Mouse (Mus musculus) spleen, adult 12 weeks (tissue): ENCODE measurements around the gene Tll1.

Experiments
- DNase-seq: peaks from one replicate; pipeline ENCODE4 v3.0.0; 2022; ENCODE audit warnings: low spot score

Gene Tll1

DNA sequence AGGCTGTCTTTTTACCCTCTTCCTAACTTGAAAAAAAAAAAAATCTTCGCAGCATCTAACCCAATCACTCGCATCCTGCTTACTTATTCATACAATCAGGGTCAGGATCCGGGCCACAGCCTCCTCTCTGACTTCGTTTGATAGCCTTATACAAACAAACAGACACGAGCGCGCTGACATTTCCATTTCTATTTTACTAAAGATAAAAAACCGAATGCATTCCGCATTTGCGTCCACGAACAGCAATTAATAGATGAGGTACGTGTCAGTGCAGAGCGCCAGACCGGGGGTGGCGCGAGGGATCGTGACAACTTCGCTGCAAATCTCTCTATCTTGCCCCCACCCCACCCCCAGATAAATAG, at the start of gene Tll1:
Tll1 (minus strand) TSS at position 248 of the 362 bp plus-strand sequence.
- DNase-seq, result no peak

- DNase-seq, result no peak
Measured at GRCm38 (mm10) chr8:64238645-64239044, 32.6 kb upstream of the Tll1 start.

DNA sequence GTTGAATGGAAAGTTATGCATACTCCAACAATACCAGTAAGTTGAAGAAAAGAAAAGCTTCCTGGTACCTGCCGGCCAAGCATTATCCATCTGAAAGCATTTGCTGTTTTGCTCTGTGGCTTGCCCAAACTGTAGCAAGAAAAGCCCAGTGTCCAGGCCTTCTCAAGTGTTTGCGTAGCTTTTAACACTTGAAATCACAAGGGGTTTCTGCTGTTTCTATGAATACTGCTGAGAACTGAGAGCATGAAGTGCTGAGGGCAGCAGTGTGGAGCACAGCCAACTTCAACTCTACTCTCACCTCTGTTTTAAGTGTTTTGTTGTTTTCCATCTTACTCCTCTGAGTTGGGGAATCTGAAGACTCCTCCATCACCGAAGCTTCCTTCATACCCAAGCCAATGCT, 15.5 kb upstream of the Tll1 start:
- no peak for DNase-seq

DNA sequence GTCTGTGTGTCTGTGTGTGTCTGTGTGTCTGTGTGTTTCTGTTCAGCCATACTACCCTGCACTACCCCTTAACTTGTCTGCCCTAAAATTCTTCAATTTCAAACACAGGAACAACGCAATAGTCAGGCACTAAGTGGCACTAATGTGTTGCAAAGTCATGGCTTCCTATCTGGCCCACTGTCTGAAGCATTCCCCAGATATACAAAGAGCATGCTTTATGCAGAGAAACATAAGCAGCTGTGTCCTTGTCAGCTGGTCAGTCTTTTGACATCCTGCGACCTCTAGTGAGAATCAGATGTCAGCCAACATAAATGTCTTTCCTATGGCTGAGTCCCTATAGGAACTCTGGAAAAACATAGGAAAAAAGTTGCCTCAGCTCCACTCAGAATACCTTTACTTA, 11.6 kb upstream of the Tll1 start:
- no peak for DNase-seq

- DNase-seq, result no peak
Measured at GRCm38 (mm10) chr8:64216252-64216651, 10.2 kb upstream of the Tll1 start.

GRCm38 (mm10) chr8:64215374-64215773, 9.3 kb upstream of the Tll1 start:
- no peak for DNase-seq

- DNase-seq, result no peak
Measured at GRCm38 (mm10) chr8:64214906-64215305, 8.8 kb upstream of the Tll1 start.

DNA sequence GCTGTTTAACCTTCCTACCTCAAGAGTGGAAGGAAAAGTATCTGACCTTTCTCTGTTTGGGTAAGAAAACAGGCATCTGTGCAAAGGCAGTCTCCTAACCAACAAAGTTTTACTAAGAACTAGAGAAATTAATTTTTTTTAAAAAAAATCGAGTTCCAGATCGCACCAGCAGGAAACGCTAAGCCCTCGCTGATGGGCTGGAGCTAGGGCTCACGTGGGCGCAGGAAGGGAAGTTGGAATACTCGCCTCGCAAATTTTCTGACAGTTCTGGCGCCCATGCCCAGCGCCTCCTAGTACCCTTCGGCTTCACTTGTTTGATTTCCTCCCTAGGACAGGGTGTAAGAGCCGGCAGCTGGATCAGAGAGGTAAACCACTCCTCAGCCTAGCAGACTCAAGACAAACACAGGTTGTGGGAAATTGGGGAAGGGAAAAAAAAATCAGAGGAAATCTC, 365 bp upstream of the Tll1 start:
- DNase-seq, result no peak

- no peak for DNase-seq
Measured at GRCm38 (mm10) chr8:64205321-64206023, 599 bp downstream of the Tll1 start.

DNA sequence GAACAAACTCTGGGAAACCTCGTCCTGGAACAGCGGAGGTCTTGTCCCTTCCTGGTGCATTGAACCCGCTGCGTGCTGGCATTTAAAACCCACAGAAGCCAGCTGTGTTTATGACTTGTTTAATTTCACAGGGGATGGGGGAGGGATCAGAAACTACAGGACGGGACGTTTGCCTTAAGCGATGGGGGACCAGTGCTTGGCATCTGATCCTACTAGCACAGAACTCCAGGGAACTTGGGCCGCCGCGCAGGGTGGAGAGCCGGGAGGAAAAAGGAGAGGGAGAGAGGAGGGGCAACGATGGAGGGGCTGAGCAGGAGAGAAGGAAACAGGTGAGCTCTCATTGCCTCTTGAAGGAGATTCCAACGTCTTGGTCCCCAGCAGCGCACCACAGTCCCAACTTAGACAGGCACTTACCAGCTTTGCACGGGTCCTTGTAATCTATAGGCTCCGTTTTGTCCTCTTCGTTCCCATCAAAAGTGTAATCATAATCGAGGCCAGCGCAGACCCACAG, 1.2 kb downstream of the Tll1 start:
- DNase-seq, result no peak

- DNase-seq, result no peak
Measured at GRCm38 (mm10) chr8:64204167-64204566, 1.9 kb downstream of the Tll1 start.

DNA sequence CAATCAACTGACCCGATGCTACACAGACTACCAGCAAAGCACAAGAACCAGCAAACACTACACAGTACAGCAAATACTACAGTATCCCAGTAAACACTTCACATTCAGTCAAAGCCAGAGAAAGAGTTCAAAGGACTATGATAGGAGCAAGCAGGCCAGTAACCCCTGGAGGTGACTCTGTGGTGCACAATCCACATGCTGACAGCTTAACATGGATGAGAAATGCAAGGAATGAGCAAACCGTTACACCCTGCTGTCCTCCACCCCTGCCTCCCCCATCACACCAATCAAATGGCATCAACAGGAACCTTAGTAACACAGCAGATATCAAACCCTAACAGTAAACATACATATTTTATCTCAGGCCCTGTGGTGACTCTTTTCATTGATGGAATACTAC, 7.7 kb downstream of the Tll1 start:
- DNase-seq, result no peak

DNA sequence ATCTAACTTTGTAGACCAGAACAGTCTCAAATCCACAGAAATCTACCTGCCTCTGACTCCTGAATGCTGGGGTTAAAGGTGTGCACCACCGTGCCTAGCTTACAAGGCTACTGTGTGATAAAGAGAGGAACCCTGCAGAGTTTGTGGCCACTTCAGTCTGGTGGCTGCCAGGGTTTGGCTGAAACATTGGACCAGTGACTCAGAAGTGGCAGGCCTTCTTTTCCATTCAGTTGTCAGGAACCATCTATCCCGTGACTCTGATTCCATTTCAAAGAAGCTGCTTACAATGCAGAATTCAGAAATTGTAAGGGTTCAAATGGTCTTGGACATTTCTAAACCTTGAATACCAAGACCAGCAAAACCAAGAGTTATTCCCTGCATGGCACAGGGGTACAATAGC, 12.7 kb downstream of the Tll1 start:
- DNase-seq, result no peak

DNA sequence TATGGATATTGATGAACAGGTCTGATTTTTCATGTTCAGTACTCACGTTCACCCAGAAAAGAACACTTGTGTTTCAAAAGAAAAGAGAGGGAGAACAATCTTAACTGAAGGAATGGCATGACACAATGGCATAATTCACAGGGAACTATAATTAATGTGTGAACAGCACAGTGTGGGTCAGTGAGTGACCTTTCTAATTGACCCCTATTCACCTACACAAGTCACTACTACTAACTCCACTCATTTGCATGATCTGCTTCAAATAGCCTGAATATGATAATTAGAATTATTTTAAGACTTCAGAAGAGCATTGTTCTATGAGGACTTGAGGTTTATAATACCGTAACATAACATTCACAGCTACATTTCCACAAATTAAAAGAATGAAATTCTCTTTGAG, 18.2 kb downstream of the Tll1 start:
- DNase-seq, result no peak

GRCm38 (mm10) chr8:64176931-64177330, 29.1 kb downstream of the Tll1 start:
- DNase-seq, result no peak

GRCm38 (mm10) chr8:64174916-64175315, 31.2 kb downstream of the Tll1 start:
- DNase-seq, result no peak

DNA sequence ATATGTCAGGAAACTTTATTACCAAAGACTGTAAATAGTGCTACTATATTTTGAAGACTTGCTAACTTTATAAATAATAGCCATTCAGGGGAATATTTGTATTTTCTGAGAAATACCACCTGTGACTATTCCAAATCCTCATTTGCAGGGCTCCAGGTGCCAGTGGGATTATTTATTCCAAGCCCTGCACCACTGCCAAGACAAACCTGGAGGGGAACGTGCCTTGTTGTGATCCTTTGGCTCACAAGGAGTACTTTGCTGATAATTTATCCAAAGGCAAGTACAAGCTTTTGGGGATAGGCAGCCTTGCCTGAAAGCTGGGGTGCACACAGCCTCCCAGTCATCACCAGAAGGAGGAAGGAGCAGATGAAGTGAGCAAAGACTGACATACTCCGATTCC, 32.3 kb downstream of the Tll1 start:
- no peak for DNase-seq

DNA sequence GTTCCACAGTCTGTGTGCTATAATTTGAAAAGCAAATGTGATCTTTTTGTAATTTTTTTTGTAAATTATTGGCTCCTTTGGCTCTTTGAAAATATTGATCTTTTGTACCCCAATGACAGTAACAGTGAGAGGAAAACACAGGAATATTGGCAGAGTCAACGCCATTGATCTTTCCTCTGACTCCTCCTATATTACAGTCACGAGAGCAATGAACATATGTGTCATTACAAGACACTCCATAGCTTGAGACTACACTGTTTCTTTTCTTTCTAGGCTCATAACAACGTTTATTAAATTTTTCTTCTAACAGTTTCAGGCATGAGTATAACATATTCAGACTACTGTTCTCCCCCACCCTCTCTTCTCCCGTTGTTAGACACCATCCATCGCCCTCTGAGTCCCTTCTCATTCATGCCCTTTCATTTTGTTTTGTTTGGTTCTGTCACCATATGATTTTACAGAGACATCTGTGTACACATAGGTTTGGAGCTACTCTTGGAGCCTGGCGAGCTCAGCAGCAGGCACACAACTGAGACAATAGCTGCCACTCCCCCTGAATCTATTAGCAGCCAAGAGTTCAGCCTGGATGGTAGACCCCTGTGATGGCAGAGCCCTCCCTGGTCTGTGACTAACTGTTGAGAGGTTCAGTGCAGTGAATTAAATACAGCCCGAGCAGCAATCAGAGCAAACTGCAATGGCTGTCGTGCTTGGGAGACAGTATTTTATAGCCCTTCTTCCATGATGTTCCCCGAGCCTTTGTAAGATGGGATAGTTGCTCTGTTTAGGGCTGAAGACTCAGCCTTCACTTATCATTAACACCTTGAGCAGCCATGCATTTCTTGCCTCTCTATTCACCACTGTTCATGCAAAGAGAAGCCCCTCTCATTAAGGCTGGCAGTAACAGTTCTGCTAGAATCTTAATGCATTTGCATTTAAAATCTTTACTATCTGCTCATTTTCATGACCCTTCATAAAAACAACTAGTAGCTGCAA, 52.9 kb downstream of the Tll1 start:
- DNase-seq, result no peak

DNA sequence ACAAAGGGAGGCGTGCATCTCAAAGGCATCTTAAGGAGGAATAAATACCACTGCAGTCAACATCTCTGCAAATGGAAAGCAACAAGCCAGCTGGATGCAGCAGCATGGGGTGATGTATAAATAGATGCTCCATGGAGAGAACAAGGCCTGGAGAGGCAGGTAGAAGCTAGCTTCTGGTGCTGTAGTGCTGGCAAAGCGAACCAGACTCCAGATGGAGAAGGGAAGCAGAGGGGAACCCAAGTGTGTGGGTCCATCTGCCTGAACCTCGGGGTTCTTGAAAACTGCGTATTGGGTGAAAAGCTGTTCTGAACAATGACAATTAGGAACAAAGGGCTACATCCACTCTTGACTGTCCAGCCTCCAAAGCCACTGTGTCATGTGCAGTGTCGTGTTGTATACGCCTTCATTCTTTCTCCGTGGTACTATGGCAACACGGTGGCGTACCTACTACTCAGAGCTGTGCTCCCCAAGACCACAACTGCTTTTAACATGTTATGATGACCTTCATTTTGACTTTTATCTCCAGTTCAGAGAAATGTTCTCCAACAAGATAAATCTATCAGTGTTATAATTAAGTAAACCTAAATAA, 53.8 kb downstream of the Tll1 start:
- no peak for DNase-seq

DNA sequence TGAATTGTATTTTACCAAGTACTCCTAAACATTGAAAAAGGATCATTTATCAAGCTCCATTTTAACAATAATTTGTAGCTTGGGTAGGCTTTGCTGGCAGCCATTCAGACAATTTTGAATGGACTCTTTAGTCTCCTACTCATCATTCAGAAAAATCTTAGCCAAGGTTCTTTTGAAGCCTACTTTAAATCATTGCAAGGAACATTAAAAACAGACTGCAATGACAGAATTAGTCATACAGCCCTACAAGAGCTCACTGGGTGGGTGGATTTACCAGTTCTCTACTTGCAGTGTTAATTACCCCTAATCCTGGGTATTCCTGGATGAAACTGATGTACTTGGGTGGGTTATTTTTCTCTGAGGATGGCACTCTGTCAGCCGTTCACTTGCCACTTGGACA, 69.5 kb downstream of the Tll1 start:
- DNase-seq, result no peak

DNA sequence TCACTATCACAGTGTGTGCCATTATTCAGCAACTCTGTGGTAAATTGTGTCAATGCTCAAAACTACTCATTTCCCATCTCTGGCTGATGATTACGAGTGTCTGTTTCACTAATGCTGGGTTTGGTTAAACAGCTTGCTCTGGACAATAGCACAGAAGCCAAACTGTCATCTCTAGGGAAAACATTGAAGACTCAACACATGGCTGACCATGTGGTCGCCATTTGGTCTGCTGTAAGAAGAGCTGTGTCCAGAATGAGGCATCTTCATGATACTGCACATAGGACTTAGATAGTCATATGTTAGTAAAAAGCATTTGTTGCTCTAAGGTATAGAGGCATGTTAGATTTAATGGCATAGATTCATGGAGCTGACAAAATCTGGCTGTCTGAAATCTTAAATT, 98.9 kb downstream of the Tll1 start:
- DNase-seq, result no peak

- no peak for DNase-seq
Measured at GRCm38 (mm10) chr8:64073396-64073795, 132.7 kb downstream of the Tll1 start.

GRCm38 (mm10) chr8:64059867-64060266, 146.2 kb downstream of the Tll1 start:
- no peak for DNase-seq
